Mouse (Mus musculus): Measurements from ENCODE around the gene Nsun6. TPM values are rescaled to one million over a fixed set of nuclear protein-coding genes. Genes with fewer than 3 reads are reported as not detected.
A peak's percentile ranks its signal among the peaks of the same experiment; 100 is the strongest.

Nsun6 gene
- polyA plus RNA-seq, 1 experiment, result 0.78 TPM

GRCm38 (mm10) chr2:14997836-14998235 lies 57.0 kb downstream of the Nsun6 start:
- Histone ChIP-seq H3K27me3 (ENCODE audit: control insufficient read depth, insufficient read depth, low read length) (no peaks in the 10 kb centered on the region), H3K4me1 (ENCODE audit: control insufficient read depth, insufficient read depth, insufficient read length) (no peaks in the 10 kb centered on the region), H3K36me3 (ENCODE audit: control insufficient read depth, insufficient read depth, low read length) (peaks cover 9% of the 10 kb centered on the region), H3K27ac (ENCODE audit: insufficient read depth, low read length) (no peak overlapping the region), H3K4me3 (ENCODE audit: extremely low read depth, insufficient read depth, insufficient read length) (no peak overlapping the region)
- 84% methylated on average over 5 of the region's 5 CpGs for WGBS
- TF ChIP-seq CTCF (IDR thresholded peaks at IDR 0.05; ENCODE audit: extremely low read depth, insufficient read depth, insufficient read length, insufficient replicate concordance) (no peak), POLR2A (IDR thresholded peaks at IDR 0.05; ENCODE audit: low read depth, low read length) (no peak)
- no peak for DNase-seq (ENCODE audit: low read depth in 1 of 2, low spot score in 2 of 2)

DNA sequence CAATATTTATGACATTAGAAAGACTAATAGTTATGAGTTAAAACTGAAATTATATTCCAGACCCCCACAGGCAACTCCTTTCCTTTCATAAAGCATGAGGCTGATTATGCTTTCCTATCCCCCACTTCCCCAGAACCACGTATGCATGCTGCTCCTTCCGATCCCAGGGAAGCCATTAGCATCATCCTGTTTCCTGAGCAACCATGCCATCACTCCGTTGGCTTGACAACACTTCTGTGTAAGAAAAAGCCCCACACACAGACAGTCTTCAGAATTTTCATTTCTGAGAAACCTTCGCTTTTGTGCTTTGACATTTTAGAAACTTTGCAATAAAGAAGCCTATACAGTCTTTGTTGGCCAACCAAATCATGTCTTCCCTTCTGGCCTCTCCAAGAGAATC lies 58.8 kb downstream of the Nsun6 start:
- no peaks in the 10 kb centered on the region for H3K4me1 ChIP-seq (ENCODE audit: control insufficient read depth, insufficient read depth, insufficient read length)
- H3K4me3 ChIP-seq (ENCODE audit: extremely low read depth, insufficient read depth, insufficient read length), result no peak overlapping the region
- no peaks in the 10 kb centered on the region for H3K27me3 ChIP-seq (ENCODE audit: control insufficient read depth, insufficient read depth, low read length)
- TF ChIP-seq CTCF (IDR thresholded peaks at IDR 0.05; ENCODE audit: extremely low read depth, insufficient read depth, insufficient read length, insufficient replicate concordance) (no peak), POLR2A (IDR thresholded peaks at IDR 0.05; ENCODE audit: low read depth, low read length) (no peak)
- H3K27ac ChIP-seq (ENCODE audit: insufficient read depth, low read length), result no peak overlapping the region
- no peak for DNase-seq (ENCODE audit: low read depth in 1 of 2, low spot score in 2 of 2)
- H3K36me3 ChIP-seq (ENCODE audit: control insufficient read depth, insufficient read depth, low read length), result peaks cover 11% of the 10 kb centered on the region
- 93% methylated on average over 4 of the region's 4 CpGs for WGBS

GRCm38 (mm10) chr2:14992531-14992930 lies 62.3 kb downstream of the Nsun6 start:
- TF ChIP-seq POLR2A (IDR thresholded peaks at IDR 0.05; ENCODE audit: low read depth, low read length), result no peak
- no peak for TF ChIP-seq CTCF (IDR thresholded peaks at IDR 0.05; ENCODE audit: extremely low read depth, insufficient read depth, insufficient read length, insufficient replicate concordance)
- Histone ChIP-seq H3K27me3 (ENCODE audit: control insufficient read depth, insufficient read depth, low read length) (no peaks in the 10 kb centered on the region), H3K36me3 (ENCODE audit: control insufficient read depth, insufficient read depth, low read length) (peaks cover 8% of the 10 kb centered on the region), H3K27ac (ENCODE audit: insufficient read depth, low read length) (no peak overlapping the region), H3K4me1 (ENCODE audit: control insufficient read depth, insufficient read depth, insufficient read length) (no peaks in the 10 kb centered on the region; the same call in 1 of the 2 replicates), H3K4me3 (ENCODE audit: extremely low read depth, insufficient read depth, insufficient read length) (no peak overlapping the region)
- DNase-seq (ENCODE audit: low read depth in 1 of 2, low spot score in 2 of 2), result peak in 1 of 2 experiments; percentile 12
- whole genome bisulfite sequencing, result 66% methylated on average over 4 of the region's 4 CpGs

DNA sequence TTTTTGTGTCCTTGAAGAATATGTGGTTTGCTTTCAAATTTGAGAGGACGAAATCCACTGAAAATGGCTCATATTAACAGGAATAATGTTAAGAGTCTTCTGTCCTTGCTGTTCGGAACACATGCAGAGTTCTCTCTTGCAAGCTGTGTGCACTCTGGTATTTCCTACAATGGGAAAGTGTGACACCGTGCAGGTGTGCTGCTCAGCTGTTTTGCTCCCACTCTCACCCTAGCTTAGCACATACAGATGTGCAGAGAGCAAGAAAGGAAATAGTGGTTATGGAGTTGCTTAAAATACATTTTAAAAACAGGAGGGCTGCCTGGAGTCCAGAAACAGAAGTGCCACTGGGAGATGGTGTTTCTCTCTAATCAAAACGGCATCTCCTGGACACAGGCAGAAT lies 65.5 kb downstream of the Nsun6 start:
- TF ChIP-seq POLR2A (IDR thresholded peaks at IDR 0.05; ENCODE audit: low read depth, low read length) (no peak), CTCF (IDR thresholded peaks at IDR 0.05; ENCODE audit: extremely low read depth, insufficient read depth, insufficient read length, insufficient replicate concordance) (no peak)
- Histone ChIP-seq H3K27ac (ENCODE audit: insufficient read depth, low read length) (no peak overlapping the region), H3K4me3 (ENCODE audit: extremely low read depth, insufficient read depth, insufficient read length) (no peak overlapping the region), H3K36me3 (ENCODE audit: control insufficient read depth, insufficient read depth, low read length) (0 out of 2 replicates have a peak, but pooled peaks cover 3% of the 10 kb centered on the region), H3K27me3 (ENCODE audit: control insufficient read depth, insufficient read depth, low read length) (no peaks in the 10 kb centered on the region), H3K4me1 (ENCODE audit: control insufficient read depth, insufficient read depth, insufficient read length) (no peaks in the 10 kb centered on the region; the same call in 1 of the 2 replicates)
- WGBS, result 41% methylated on average over 4 of the region's 4 CpGs
- DNase-seq (ENCODE audit: low read depth in 1 of 2, low spot score in 2 of 2), result no peak

- Histone ChIP-seq H3K27me3 (ENCODE audit: control insufficient read depth, insufficient read depth, low read length) (no peaks in the 10 kb centered on the region), H3K4me1 (ENCODE audit: control insufficient read depth, insufficient read depth, insufficient read length) (no peaks in the 10 kb centered on the region; the same call in 1 of the 2 replicates), H3K27ac (ENCODE audit: insufficient read depth, low read length) (no peak overlapping the region), H3K36me3 (ENCODE audit: control insufficient read depth, insufficient read depth, low read length) (0 out of 2 replicates have a peak, but pooled peaks cover 3% of the 10 kb centered on the region), H3K4me3 (ENCODE audit: extremely low read depth, insufficient read depth, insufficient read length) (no peak overlapping the region)
- 76% methylated on average over 4 of the region's 4 CpGs for WGBS
- no peak for DNase-seq (ENCODE audit: low read depth in 1 of 2, low spot score in 2 of 2)
- TF ChIP-seq POLR2A (IDR thresholded peaks at IDR 0.05; ENCODE audit: low read depth, low read length) (no peak), CTCF (IDR thresholded peaks at IDR 0.05; ENCODE audit: extremely low read depth, insufficient read depth, insufficient read length, insufficient replicate concordance) (no peak)
Observed at GRCm38 (mm10) chr2:14988451-14988850, 66.4 kb downstream of the Nsun6 start.

GRCm38 (mm10) chr2:14984029-14984428 lies 70.8 kb downstream of the Nsun6 start:
- DNase-seq (ENCODE audit: low read depth in 1 of 2, low spot score in 2 of 2), result no peak
- Histone ChIP-seq H3K4me1 (ENCODE audit: control insufficient read depth, insufficient read depth, insufficient read length) (no peaks in the 10 kb centered on the region), H3K27ac (ENCODE audit: insufficient read depth, low read length) (no peak overlapping the region), H3K4me3 (ENCODE audit: extremely low read depth, insufficient read depth, insufficient read length) (no peak overlapping the region), H3K27me3 (ENCODE audit: control insufficient read depth, insufficient read depth, low read length) (no peaks in the 10 kb centered on the region), H3K36me3 (ENCODE audit: control insufficient read depth, insufficient read depth, low read length) (no peaks in the 10 kb centered on the region)
- 90% methylated on average over 11 of the region's 11 CpGs for WGBS
- TF ChIP-seq POLR2A (IDR thresholded peaks at IDR 0.05; ENCODE audit: low read depth, low read length) (no peak), CTCF (IDR thresholded peaks at IDR 0.05; ENCODE audit: extremely low read depth, insufficient read depth, insufficient read length, insufficient replicate concordance) (no peak)

DNA sequence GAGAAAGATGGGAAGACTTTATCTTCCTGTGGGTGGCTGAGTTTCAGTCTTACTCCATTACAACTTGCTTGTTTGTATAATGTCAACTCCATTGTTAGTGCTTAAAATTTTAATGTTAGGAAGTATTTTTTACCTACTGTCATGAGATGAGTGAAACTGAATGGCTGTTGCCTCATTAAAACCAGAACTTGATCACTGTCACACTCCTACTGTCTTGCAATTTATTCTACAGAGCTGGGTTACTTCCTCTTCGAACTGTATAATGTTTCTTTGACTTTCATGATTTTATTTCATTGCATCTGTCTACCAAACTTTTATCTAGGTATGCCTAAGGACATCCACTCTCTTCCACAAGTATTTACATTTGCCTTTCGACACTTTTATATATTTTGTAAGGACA lies 93.4 kb downstream of the Nsun6 start:
- Histone ChIP-seq H3K36me3 (ENCODE audit: control insufficient read depth, insufficient read depth, low read length) (no peaks in the 10 kb centered on the region), H3K27me3 (ENCODE audit: control insufficient read depth, insufficient read depth, low read length) (no peaks in the 10 kb centered on the region), H3K27ac (ENCODE audit: insufficient read depth, low read length) (no peak overlapping the region), H3K4me3 (ENCODE audit: extremely low read depth, insufficient read depth, insufficient read length) (no peak overlapping the region), H3K4me1 (ENCODE audit: control insufficient read depth, insufficient read depth, insufficient read length) (no peaks in the 10 kb centered on the region)
- DNase-seq (ENCODE audit: low read depth in 1 of 2, low spot score in 2 of 2), result no peak
- no peak for TF ChIP-seq CTCF (IDR thresholded peaks at IDR 0.05; ENCODE audit: extremely low read depth, insufficient read depth, insufficient read length, insufficient replicate concordance)
- no peak for TF ChIP-seq POLR2A (IDR thresholded peaks at IDR 0.05; ENCODE audit: low read depth, low read length)
- WGBS, result 77% methylated on average over 2 of the region's 2 CpGs

Measured in spleen, adult 2 months (tissue).